Mouse (Mus musculus) CH12.LX (cell line): Measurements from ENCODE around the gene 4931406P16Rik. TPM values are rescaled to one million over a fixed set of nuclear protein-coding genes. Genes with fewer than 3 reads are reported as not detected.

Experiments
- DNase-seq: peaks from one replicate; pipeline ENCODE4 v3.0.0-alpha.2; 2013; ENCODE audit errors: extremely low read depth
- H3K27ac ChIP-seq: 2 replicates; pipeline ENCODE4 v1.5.1; 2012; ENCODE audit warnings: low read depth, mild to moderate bottlenecking, control low read depth, moderate library complexity; ENCODE audit not compliant: insufficient read depth
- H3K27me3 ChIP-seq: replicated peaks from 2 replicates; pipeline ENCODE3; 2012; ENCODE audit warnings: inconsistent platforms
- H3K36me3 ChIP-seq, 2 experiments: replicated peaks in 1 of 2; 2 replicates each; pipeline versions ENCODE3 to v1.6.1; 2012; ENCODE audit warnings: inconsistent platforms in 1 of 2, low read length in 1 of 2, mild to moderate bottlenecking in 1 of 2, mixed read lengths in 1 of 2, moderate library complexity in 1 of 2; ENCODE audit not compliant: control insufficient read depth in 1 of 2, insufficient read depth in 1 of 2
- H3K4me1 ChIP-seq, 2 experiments: 2 replicates each; pipeline ENCODE4 v1.6.1; 2012; ENCODE audit warnings: inconsistent platforms in 1 of 2, moderate library complexity in 1 of 2; ENCODE audit not compliant: insufficient read depth in 2 of 2, control insufficient read depth in 1 of 2
- H3K4me2 ChIP-seq: 2 replicates; pipeline ENCODE4 v1.6.1; 2012; ENCODE audit warnings: low read depth, mild to moderate bottlenecking, control low read depth; ENCODE audit not compliant: poor library complexity, insufficient read depth, severe bottlenecking
- H3K4me3 ChIP-seq, 3 experiments: fragments of 150-350 bp in 1 of 3; sonication (generic) in 1 of 3; replicated peaks in 1 of 3; 2 replicates each; pipeline versions ENCODE3 to v1.5.1; 2011 to 2012; ENCODE audit warnings: low read depth in 2 of 3, low read length in 2 of 3, mild to moderate bottlenecking in 2 of 3, moderate library complexity in 2 of 3, control low read depth in 1 of 3, improper control_type of control experiment in 1 of 3, inconsistent platforms in 1 of 3, mixed read lengths in 1 of 3; ENCODE audit not compliant: poor library complexity in 1 of 3
- H3K79me2 ChIP-seq: replicated peaks from 2 replicates; pipeline ENCODE4 v1.6.1; 2012; ENCODE audit warnings: mild to moderate bottlenecking, moderate library complexity; ENCODE audit not compliant: control insufficient read depth, poor library complexity, insufficient read depth, severe bottlenecking; ENCODE audit errors: extremely low read depth
- H3K9ac ChIP-seq: 2 replicates; pipeline ENCODE4 v1.6.1; 2012; ENCODE audit warnings: low read depth, mild to moderate bottlenecking, control low read depth, moderate library complexity; ENCODE audit not compliant: insufficient read depth
- H3K9me3 ChIP-seq: replicated peaks from 2 replicates; pipeline ENCODE3; 2012; ENCODE audit warnings: low read length, inconsistent platforms, mixed read lengths
- BHLHE40 ChIP-seq: IDR thresholded peaks from 2 replicates; pipeline ENCODE4 v1.6.1; 2011; ENCODE audit warnings: mild to moderate bottlenecking, low read depth, low read length, improper control_type of control experiment
- CHD2 ChIP-seq: IDR thresholded peaks from 2 replicates; pipeline ENCODE4 v1.6.1; 2011; ENCODE audit warnings: low read length, improper control_type of control experiment
- EP300 ChIP-seq: IDR thresholded peaks from 2 replicates; pipeline ENCODE4 v1.6.1; 2011; ENCODE audit warnings: low read length, improper control_type of control experiment
- HCFC1 ChIP-seq: IDR thresholded peaks from 2 replicates; pipeline ENCODE4 v1.6.1; 2012; ENCODE audit warnings: low read depth, mild to moderate bottlenecking, inconsistent platforms, low read length, improper control_type of control experiment
- IRF4 ChIP-seq: IDR thresholded peaks from 2 replicates; pipeline ENCODE4 v1.6.1; 2014; ENCODE audit warnings: low read depth, mild to moderate bottlenecking, inconsistent platforms, low read length, improper control_type of control experiment
- JUN ChIP-seq: IDR thresholded peaks from 2 replicates; pipeline ENCODE4 v1.6.1; 2011; ENCODE audit warnings: low read depth, mild to moderate bottlenecking, low read length, improper control_type of control experiment, moderate library complexity; ENCODE audit not compliant: insufficient read depth
- JUND ChIP-seq: conservative IDR thresholded peaks from 2 replicates; pipeline ENCODE4 v1.6.1; 2011; ENCODE audit warnings: low read depth, low read length, improper control_type of control experiment
- KAT2A ChIP-seq: IDR thresholded peaks from 2 replicates; pipeline ENCODE4 v1.6.1; 2012; ENCODE audit warnings: low read length, improper control_type of control experiment, inconsistent platforms; ENCODE audit not compliant: insufficient replicate concordance
- MAFK ChIP-seq: IDR thresholded peaks from 2 replicates; pipeline ENCODE4 v1.6.1; 2011; ENCODE audit warnings: low read length, improper control_type of control experiment; ENCODE audit not compliant: insufficient replicate concordance
- MAZ ChIP-seq: IDR thresholded peaks from 2 replicates; pipeline ENCODE4 v1.6.1; 2012; ENCODE audit warnings: low read depth, mild to moderate bottlenecking, inconsistent platforms, low read length, improper control_type of control experiment, moderate library complexity
- MYC ChIP-seq: IDR thresholded peaks from 2 replicates; pipeline ENCODE4 v1.6.1; 2011; ENCODE audit warnings: low read depth, mild to moderate bottlenecking, improper control_type of control experiment, low read length
- POLR2A ChIP-seq: IDR thresholded peaks from 2 replicates; pipeline ENCODE4 v1.6.1; 2011; ENCODE audit warnings: low read depth, mild to moderate bottlenecking, improper control_type of control experiment, low read length
- POLR2AphosphoS2 ChIP-seq: IDR thresholded peaks from 2 replicates; pipeline ENCODE4 v1.6.1; 2011; ENCODE audit warnings: low read depth, low read length, improper control_type of control experiment
- RCOR1 ChIP-seq: conservative IDR thresholded peaks from 2 replicates; pipeline ENCODE4 v1.6.1; 2012; ENCODE audit warnings: low read depth, mild to moderate bottlenecking, inconsistent platforms, low read length, improper control_type of control experiment
- SIN3A ChIP-seq: IDR thresholded peaks from 2 replicates; pipeline ENCODE4 v1.6.1; 2012; ENCODE audit warnings: low read length, improper control_type of control experiment, inconsistent platforms
- SMC3 ChIP-seq: IDR thresholded peaks from 2 replicates; pipeline ENCODE4 v1.6.1; 2011; ENCODE audit warnings: low read depth, low read length, improper control_type of control experiment
- TCF12 ChIP-seq: IDR thresholded peaks from 2 replicates; pipeline ENCODE4 v1.6.1; 2014; ENCODE audit warnings: low read depth, mild to moderate bottlenecking, inconsistent platforms, low read length, improper control_type of control experiment
- USF1 ChIP-seq: IDR thresholded peaks from 2 replicates; pipeline ENCODE4 v1.6.1; 2014; ENCODE audit warnings: low read depth, mild to moderate bottlenecking, inconsistent platforms, low read length, improper control_type of control experiment
- USF2 ChIP-seq: conservative IDR thresholded peaks from 2 replicates; pipeline ENCODE4 v1.6.1; 2011; ENCODE audit warnings: low read depth, low read length, improper control_type of control experiment
- ZC3H11A ChIP-seq: IDR thresholded peaks from 2 replicates; pipeline ENCODE4 v1.6.1; 2012; ENCODE audit warnings: low read depth, mild to moderate bottlenecking, inconsistent platforms, low read length, improper control_type of control experiment
- ZNF384 ChIP-seq: IDR thresholded peaks from 2 replicates; pipeline ENCODE4 v1.6.1; 2012; ENCODE audit warnings: low read depth, low read length, improper control_type of control experiment, inconsistent platforms
- dilution Hi-C: fragments of 300-500 bp; cut with MboI; formaldehyde crosslinking; loops from 2 replicates; pipeline ENCODE4 v1.14.3; 2020; ENCODE audit warnings: low sequenced_read_pairs; ENCODE audit not compliant: extremely low pct_unique_long_range_greater_than_20kb, extremely low pct_ligation_motif_present
- in situ Hi-C: fragments of 300-500 bp; cut with MboI; formaldehyde crosslinking; loops from 3 replicates; pipeline ENCODE4 v1.14.3; 2019; ENCODE audit warnings: low sequenced_read_pairs, low pct_ligation_motif_present, low pct_unique_long_range_greater_than_20kb, mixed read lengths
- polyA plus RNA-seq: library from polyadenylated mRNA; unstranded; fragments of >175 nt; gene quantifications from 2 replicates; pipeline ENCODE4 v1.2.1, GENCODE M21; 2012; ENCODE audit warnings: low read depth; ENCODE audit not compliant: insufficient read length
- total RNA-seq, 2 experiments: library from RNA; depleted of rRNA; stranded (reverse); fragments of 300-350 nt in 1 of 2; fragments of >200 nt in 1 of 2; gene quantifications; 2 replicates each; pipeline ENCODE4 v1.2.3; 2012 to 2014

Gene 4931406P16Rik
- total and polyA plus RNA-seq, 3 experiments: 10.0 to 15.6 (median 11.7) TPM

DNA sequence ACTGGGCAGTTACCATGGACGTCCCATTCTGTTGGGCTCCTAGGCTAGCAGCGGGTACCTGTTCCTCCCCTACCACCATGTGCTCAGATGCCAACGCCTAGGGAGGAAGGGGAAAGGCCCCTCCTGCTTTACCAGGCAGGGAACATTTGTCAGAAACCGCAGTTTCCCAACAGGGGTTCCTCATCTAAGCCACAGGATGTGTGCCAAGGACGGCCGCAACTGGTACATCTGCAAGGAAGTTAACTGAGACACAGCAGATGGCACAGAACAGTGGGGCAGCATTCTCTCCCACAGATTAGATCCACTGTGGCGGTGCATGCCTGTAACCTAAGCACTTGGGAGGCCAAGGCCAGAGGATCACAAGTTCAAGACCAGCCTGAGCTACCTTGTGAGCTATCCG lies 98.7 kb downstream of the 4931406P16Rik start:
- no peak for TF ChIP-seq HCFC1
- TF ChIP-seq EP300: no peak
- TF ChIP-seq IRF4: no peak
- TF ChIP-seq USF2: no peak
- no peak for TF ChIP-seq SMC3
- TF ChIP-seq JUND: no peak
- TF ChIP-seq MYC: no peak
- no peak for TF ChIP-seq USF1
- no peak for TF ChIP-seq BHLHE40
- no peak for TF ChIP-seq RCOR1
- TF ChIP-seq POLR2A: no peak
- TF ChIP-seq POLR2AphosphoS2: no peak
- no peak for TF ChIP-seq TCF12
- TF ChIP-seq ZNF384: no peak
- TF ChIP-seq ZC3H11A: no peak
- TF ChIP-seq JUN: no peak
- no peak for TF ChIP-seq CHD2
- no peak for TF ChIP-seq MAFK
- Histone ChIP-seq H3K36me3 (peaks cover 88 to 100% of the 10 kb centered on the region in 2 experiments), H3K27ac (no peak overlapping the region), H3K4me1 (peaks cover 2 to 8% of the 10 kb centered on the region in 2 experiments; a peak in 2 of 4 replicates), H3K27me3 (no peaks in the 10 kb centered on the region), H3K4me3 (no peak overlapping the region), H3K4me2 (no peak overlapping the region), H3K79me2 (no peaks in the 10 kb centered on the region), H3K9me3 (no peaks in the 10 kb centered on the region), H3K9ac (no peak overlapping the region)
- DNase-seq: no peak
- in situ Hi-C loops (no loop called here), dilution Hi-C loops (no loop called here)

- peaks cover 2 to 12% of the 10 kb centered on the region in 2 experiments; a peak in 2 of 4 replicates for H3K4me1 ChIP-seq
- DNase-seq: no peak
- H3K9ac ChIP-seq: no peak overlapping the region
- H3K9me3 ChIP-seq: no peaks in the 10 kb centered on the region
- TF ChIP-seq CHD2: no peak
- no peak for TF ChIP-seq RCOR1
- no peak for TF ChIP-seq KAT2A
- no peak for TF ChIP-seq SIN3A
- no peak for TF ChIP-seq MAZ
- no peak overlapping the region for H3K4me3 ChIP-seq
- dilution Hi-C loops: no loop called here
- no peaks in the 10 kb centered on the region for H3K27me3 ChIP-seq
- peaks cover 88 to 100% of the 10 kb centered on the region in 2 experiments for H3K36me3 ChIP-seq
- H3K79me2 ChIP-seq: no peaks in the 10 kb centered on the region
- no peak overlapping the region for H3K4me2 ChIP-seq
- in situ Hi-C loops: no loop called here
- no peak overlapping the region for H3K27ac ChIP-seq
Measured at GRCm38 (mm10) chr7:34213281-34213680, 100.1 kb downstream of the 4931406P16Rik start.
